Mouse (Mus musculus) heart, adult 2 months (tissue): ENCODE measurements around the gene Tmem170b.

Experiments
- EP300 ChIP-seq: fragments of 200-500 bp; IDR thresholded peaks from 2 replicates; pipeline ENCODE4 v1.6.1; 2011; ENCODE audit warnings: low read depth, low read length, control low read depth; ENCODE audit not compliant: insufficient read depth
- POLR2A ChIP-seq: fragments of 200-500 bp; IDR thresholded peaks from 2 replicates; pipeline ENCODE4 v1.6.1; 2011; ENCODE audit warnings: mild to moderate bottlenecking, low read depth, low read length, control low read depth; ENCODE audit not compliant: insufficient read depth

DNA sequence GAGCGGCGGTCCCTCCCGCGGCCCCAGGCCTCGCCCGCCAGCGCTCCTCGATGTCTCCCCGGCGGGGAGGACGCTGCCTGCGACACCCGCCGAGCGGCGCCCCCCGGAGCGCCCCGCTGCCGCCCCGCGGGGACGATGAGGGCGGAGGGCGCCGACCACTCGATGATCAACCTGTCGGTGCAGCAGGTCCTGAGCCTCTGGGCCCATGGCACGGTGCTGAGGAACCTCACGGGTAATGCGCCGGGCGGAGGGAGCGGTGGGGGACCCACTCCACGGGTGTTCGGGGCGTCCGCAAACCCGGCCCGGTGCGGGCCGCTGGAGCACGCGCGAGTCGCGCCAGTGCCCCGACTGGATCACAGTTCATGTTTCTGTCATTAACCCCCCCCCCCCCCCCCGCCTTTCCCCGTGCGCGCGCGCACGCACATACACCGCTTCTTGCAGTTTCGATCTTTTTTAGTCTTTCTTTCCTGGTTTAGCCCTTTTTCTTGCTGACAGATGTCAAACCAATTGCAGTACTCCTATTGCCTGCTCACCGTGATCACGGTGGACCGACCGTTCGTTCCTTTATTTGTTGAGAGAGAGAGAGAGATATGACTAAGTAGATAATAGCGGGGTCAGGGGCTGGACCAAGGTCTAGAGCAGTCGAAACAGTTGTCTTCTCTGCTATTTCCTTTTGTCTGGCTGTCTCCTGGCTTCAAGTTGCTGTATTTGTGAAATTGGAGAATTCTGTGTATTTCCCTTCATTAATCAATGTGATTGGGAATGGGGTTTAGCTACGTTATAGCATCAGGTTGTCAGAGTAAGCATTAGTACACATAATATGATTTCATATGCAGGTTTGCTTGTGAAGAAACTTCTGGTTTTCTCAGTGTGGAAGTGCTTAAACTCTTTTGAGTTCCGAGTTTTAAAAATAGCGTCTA is 634 bp downstream of the Tmem170b start:
- TF ChIP-seq POLR2A (no peak), EP300 (no peak)
